Mouse (Mus musculus) urinary bladder, adult 2 months (tissue): ENCODE measurements around the gene Ramp2. TPM values are rescaled to one million over a fixed set of nuclear protein-coding genes. Genes with fewer than 3 reads are reported as not detected.

Experiments
- DNase-seq: peaks from one replicate; pipeline ENCODE4 v3.0.0; 2022; ENCODE audit warnings: low spot score
- polyA plus RNA-seq: library from polyadenylated mRNA; depleted of rRNA; stranded (reverse); fragments of >200 nt; gene quantifications from 2 replicates; pipeline ENCODE4 v1.2.3, GENCODE M21; 2012

Ramp2 gene
- polyA plus RNA-seq, 1 experiment = 82.0 TPM

GRCm38 (mm10) chr11:101265906-101266305 is 20.1 kb downstream of the Ramp2 start:
- DNase-seq = no peak

DNA sequence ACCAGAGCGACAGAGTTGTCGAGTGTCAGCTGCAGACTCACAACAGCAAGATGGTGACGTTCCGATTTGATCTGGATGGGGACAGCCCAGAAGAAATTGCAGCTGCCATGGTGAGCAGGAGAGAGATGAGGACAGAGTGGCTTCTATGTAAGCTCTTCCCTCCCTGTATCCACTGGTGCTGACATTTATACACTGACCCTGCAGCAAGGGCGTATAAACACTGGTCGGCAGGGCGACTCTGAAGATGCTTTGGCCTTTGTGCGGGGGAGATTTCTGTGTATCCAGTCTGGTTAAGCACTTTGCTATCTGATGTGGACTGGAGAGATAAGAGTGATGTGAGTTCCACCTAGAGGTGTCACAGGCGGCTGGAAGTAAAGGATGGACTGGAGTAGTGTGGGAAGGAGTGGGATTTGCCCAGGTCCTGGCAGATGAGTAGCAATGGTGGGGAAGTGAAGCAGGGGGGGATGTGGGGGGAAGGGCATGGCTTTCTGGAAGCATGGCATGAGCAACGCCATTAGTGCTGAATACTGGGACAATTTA is 23.8 kb downstream of the Ramp2 start:
- DNase-seq = no peak

- DNase-seq = no peak
Measured at GRCm38 (mm10) chr11:101272446-101272845, 26.6 kb downstream of the Ramp2 start.

DNA sequence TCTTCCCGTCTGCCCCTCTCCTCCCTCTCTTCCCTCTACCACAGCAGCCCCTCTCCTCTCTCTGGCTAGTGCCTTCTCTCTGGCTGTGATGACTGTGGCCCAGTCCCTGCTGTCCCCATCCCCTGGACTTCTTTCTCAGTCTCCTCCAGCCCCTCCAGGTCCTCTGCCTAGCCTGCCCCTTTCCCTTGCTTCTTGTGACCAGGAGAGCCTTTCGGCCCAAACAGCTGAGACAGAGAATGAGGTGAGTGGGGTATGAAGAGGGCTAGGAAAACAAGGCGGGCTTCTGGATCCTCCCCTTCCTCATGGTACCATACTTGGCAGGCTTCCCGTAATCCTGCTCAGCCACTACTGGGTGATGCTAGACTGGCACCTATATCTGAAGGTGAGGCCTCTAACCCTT is 29.5 kb downstream of the Ramp2 start:
- no peak for DNase-seq

GRCm38 (mm10) chr11:101276319-101277070 is 30.7 kb downstream of the Ramp2 start:
- DNase-seq = no peak

- DNase-seq = no peak
Measured at GRCm38 (mm10) chr11:101277381-101278222, 31.8 kb downstream of the Ramp2 start.

GRCm38 (mm10) chr11:101278223-101279192 is 32.7 kb downstream of the Ramp2 start, which contains the start of the genes Cntd1 and Coa3:
Cntd1 (plus strand) TSS chr11:101279012.
Coa3 (minus strand) TSS chr11:101279114.
- peak; percentile 66 for DNase-seq

- no peak for DNase-seq
Measured at GRCm38 (mm10) chr11:101279193-101279569, 33.4 kb downstream of the Ramp2 start.

- no peak for DNase-seq
Measured at GRCm38 (mm10) chr11:101280837-101281236, 35.0 kb downstream of the Ramp2 start.

- DNase-seq = no peak
Measured at GRCm38 (mm10) chr11:101282896-101283295, 37.1 kb downstream of the Ramp2 start.

DNA sequence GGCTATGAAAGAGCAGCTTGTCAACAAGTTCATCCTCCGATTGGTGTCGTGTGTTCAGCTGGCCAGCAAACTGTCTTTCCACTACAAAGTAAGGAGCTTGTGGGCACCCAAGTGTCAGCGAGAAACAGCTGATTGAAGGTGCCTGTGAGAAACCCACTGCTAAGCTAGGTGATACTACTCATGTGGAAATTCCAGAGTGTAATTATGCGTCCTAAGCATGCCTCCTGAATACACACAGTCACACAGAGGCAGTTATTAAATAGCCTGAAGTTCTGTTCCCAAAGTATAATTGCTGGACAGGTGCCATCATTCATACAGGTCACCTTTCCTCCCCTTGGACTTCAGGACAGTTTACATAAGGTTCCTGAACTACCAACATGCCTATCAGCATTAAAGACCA is 38.0 kb downstream of the Ramp2 start:
- no peak for DNase-seq

DNA sequence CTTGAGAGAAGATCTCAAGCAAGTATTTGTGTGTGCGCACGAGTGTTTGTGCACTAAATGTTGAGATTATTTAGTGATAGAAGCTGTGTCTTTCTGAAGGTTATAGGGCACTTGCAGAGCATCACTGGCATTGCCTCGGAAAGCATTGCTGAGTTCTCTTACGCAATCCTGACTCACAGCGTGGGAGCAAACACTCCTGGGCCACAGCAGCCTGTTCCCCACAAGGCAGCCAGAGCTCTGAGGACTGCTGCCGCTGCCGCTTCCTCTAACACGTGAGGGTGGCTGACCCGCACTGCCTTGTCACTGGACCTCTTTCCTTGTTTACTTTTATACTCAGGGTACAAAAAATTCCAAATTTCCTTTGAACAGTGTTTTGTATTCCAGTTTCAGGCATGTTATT is 41.5 kb downstream of the Ramp2 start:
- DNase-seq = no peak

- no peak for DNase-seq
Measured at GRCm38 (mm10) chr11:101291231-101291630, 45.4 kb downstream of the Ramp2 start.

- DNase-seq = no peak
Measured at GRCm38 (mm10) chr11:101295191-101295590, 49.4 kb downstream of the Ramp2 start.

GRCm38 (mm10) chr11:101300881-101301280 is 55.1 kb downstream of the Ramp2 start:
- no peak for DNase-seq

DNA sequence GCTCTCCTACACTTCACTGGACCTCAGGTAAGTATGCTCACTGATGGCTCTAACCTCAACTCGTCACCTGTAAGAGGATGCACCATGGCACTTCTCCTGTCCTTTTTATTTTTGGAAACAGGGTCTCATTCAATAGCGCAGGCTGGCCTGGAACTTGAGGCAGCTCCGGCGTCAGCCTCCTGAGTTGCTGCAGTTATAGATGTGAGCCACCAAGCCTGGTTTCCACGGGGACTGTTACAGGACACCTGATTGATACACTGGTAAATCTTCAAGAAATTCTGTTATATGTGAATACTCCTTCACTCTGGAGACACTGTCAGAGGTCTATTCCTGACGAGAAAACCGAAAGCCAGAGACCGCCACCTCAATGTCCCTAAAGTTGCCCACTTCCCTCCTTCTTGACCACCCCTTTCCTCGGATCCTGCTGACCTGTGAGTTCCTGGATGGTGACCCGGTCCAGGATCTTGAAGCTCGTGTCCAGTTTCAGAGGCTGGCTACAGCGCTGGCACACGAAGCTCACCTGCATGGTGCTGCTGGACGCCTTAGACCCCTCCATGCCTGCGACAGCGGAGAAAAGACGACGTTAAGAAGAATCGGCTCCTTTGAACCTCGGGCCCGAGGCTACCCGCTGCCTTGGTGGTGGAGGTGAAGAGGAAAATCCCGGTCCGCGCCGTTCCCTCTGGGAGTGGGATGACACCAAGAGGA is 55.6 kb downstream of the Ramp2 start:
- no peak for DNase-seq

GRCm38 (mm10) chr11:101302004-101302798 is 56.4 kb downstream of the Ramp2 start, which contains the start of gene Becn1:
Becn1 (minus strand) TSS chr11:101302286.
- DNase-seq = peak; percentile 92

DNA sequence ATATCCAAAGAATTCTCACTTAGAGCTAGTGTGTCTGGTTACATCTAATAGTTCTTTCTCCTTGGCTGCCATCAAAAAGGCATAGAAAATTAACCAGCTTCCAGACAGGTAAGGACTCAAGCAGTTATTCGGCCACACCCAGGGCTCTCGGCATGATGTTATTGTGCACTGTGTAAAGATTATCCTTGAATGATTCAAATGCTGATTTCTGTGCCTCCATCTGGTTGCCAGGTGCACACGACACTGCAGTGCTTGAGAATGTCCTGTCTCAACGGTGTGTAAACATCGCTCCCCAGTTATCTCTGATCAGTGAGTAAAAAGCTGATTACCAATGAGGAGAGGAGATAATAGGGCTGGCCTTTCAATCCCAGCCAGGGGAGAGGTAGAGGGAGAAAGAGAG is 61.9 kb downstream of the Ramp2 start:
- no peak for DNase-seq
